Mouse (Mus musculus): ENCODE data around the gene Wdr83. TPM values are rescaled to one million over a fixed set of nuclear protein-coding genes. Genes with fewer than 3 reads are reported as not detected.
A peak's percentile ranks its signal among the peaks of the same experiment; 100 is the strongest.
"Not testable (repeated sequence)": the region's sequence is repeated elsewhere in the genome, so short reads cannot be mapped to it uniquely, and the experiment has no call there.

The Wdr83 gene
- polyA plus RNA-seq (2016; fragmentation: Nextera tagmentation; extraction: Ambion mirVana): 48.2 and 48.8 TPM in 2 replicates

- Histone ChIP-seq H3K27me3 (no peaks in the 10 kb centered on the region), H3K4me1 (peaks cover 41% of the 10 kb centered on the region), H3K27ac (peak within 1 kb of the TSS; percentile 60), H3K9ac (peak within 1 kb of the TSS; percentile 80), H3K4me3 (replicated peaks) (peak within 1 kb of the TSS; percentile 70), H3K4me2 (peak within 1 kb of the TSS; percentile 95), H3K36me3 (replicated peaks) (peaks cover 27% of the 10 kb centered on the region), H3K9me3 (no peaks in the 10 kb centered on the region)
- peak; percentile 42; the same call in 1 of the 2 replicates for ATAC-seq (ENCODE audit: low FRiP score)
- WGBS: 4% methylated on average over 9 of the region's 9 CpGs
Measured at GRCm38 (mm10) chr8:85081216-85081555, at the start of gene Wdr83. Gene Wdr83, minus strand, starts transcription at chr8:85081306.

DNA sequence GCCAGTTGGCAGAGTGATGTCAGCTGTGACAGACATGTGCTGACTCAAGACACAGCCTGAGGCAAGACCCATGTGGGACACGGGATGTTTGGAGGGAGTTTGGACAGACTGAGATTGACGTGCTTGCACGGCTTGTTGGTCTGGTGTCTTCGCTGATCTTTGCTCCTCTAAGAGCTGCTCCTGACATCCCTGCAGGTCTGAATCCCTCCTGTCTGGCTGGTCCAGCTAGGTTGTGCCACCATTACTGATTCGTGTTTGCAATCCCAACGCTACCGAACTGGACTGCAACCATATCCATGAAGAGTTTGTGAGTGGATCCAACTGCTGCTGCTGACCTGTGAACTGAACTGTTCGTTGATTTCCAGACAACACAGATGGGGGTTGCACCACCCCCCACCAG is 42.6 kb upstream of the Wdr83 start:
- Histone ChIP-seq H3K9ac (no peak overlapping the region), H3K36me3 (replicated peaks) (no peaks in the 10 kb centered on the region), H3K4me3 (replicated peaks) (no peak overlapping the region), H3K27me3 (0 out of 2 replicates have a peak, but pooled peaks cover 7% of the 10 kb centered on the region), H3K4me2 (no peak overlapping the region), H3K4me1 (peaks cover 4% of the 10 kb centered on the region; the same call in 1 of the 2 replicates), H3K27ac (no peak overlapping the region), H3K9me3 (no peaks in the 10 kb centered on the region)
- 94% methylated on average over 8 of the region's 8 CpGs for WGBS
- ATAC-seq (ENCODE audit: low FRiP score): no peak

DNA sequence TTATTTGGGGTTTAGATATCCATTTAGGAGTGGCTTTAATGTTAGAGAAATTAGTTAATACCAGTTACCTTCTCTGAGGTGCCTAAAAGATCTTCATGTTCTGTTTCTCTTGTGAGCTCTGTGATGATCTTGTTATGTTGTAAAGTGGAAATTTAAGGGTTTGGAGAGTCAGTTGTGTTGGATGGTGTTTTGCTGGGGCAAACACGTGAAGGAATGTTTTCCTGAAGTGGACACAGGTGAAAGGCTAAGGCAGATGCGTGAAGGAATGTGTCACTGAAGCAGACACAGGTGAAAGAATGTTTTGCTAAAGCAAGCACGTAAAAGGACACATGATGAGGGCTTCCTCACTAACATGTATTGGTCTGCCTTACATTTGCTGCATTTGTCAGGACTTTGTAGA is 41.9 kb upstream of the Wdr83 start, which contains the start of gene Zfp791:
Gene Zfp791 (minus strand): TSS at position 101 of the 400 bp plus-strand sequence.
- WGBS: 79% methylated on average over 3 of the region's 3 CpGs
- H3K36me3 ChIP-seq (replicated peaks): no peaks in the 10 kb centered on the region
- ATAC-seq (ENCODE audit: low FRiP score): no peak
- no peak within 1 kb of the TSS for H3K4me3 ChIP-seq (replicated peaks)
- H3K9ac ChIP-seq: no peak within 1 kb of the TSS
- H3K4me2 ChIP-seq: no peak within 1 kb of the TSS
- no peak within 1 kb of the TSS for H3K27ac ChIP-seq
- H3K27me3 ChIP-seq: 0 out of 2 replicates have a peak, but pooled peaks cover 7% of the 10 kb centered on the region
- H3K9me3 ChIP-seq: no peaks in the 10 kb centered on the region
- peaks cover 4% of the 10 kb centered on the region; the same call in 1 of the 2 replicates for H3K4me1 ChIP-seq

DNA sequence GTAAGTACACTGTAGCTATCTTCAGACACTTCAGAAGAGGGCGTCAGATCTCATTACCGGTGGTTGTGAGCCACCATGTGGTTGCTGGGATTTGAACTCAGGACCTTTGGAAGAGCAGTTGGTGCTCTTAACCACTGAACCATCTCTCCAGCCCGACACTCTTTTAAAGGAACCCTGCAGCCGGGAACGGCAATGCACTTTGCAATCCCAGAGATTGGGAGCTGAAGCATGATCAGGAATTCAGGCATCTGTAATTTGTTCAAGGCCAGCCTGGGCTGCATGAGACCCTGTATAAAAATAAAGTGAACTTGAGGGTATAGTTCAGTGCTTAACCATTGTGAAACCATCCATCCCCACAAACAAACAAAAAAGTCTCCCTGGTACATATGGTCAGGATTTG is 39.1 kb upstream of the Wdr83 start:
- H3K9me3 ChIP-seq; H3K4me1 ChIP-seq; H3K4me3 ChIP-seq (replicated peaks); H3K27me3 ChIP-seq; H3K36me3 ChIP-seq (replicated peaks); H3K27ac ChIP-seq; H3K9ac ChIP-seq; ATAC-seq (ENCODE audit: low FRiP score); H3K4me2 ChIP-seq: not testable (repeated sequence)
- 74% methylated on average over 5 of the region's 5 CpGs for WGBS

GRCm38 (mm10) chr8:85119052-85119981 is 38.2 kb upstream of the Wdr83 start:
- peak overlapping the region; percentile 77 for H3K4me2 ChIP-seq
- H3K36me3 ChIP-seq (replicated peaks): no peaks in the 10 kb centered on the region
- H3K4me3 ChIP-seq (replicated peaks): peak overlapping the region; percentile 60
- 8% methylated on average over 37 of the region's 37 CpGs for WGBS
- peak overlapping the region; percentile 67 for H3K9ac ChIP-seq
- H3K4me1 ChIP-seq: peaks cover 4% of the 10 kb centered on the region; the same call in 1 of the 2 replicates
- 0 out of 2 replicates have a peak, but pooled peaks cover 6% of the 10 kb centered on the region for H3K27me3 ChIP-seq
- ATAC-seq (ENCODE audit: low FRiP score): peak; percentile 83
- H3K9me3 ChIP-seq: no peaks in the 10 kb centered on the region
- 0 out of 2 replicates have a peak overlapping the region, but pooled peaks have one; percentile 31 for H3K27ac ChIP-seq

GRCm38 (mm10) chr8:85116984-85117383 is 35.9 kb upstream of the Wdr83 start:
- WGBS: 93% methylated on average over 7 of the region's 7 CpGs
- no peak overlapping the region for H3K27ac ChIP-seq
- no peak overlapping the region for H3K9ac ChIP-seq
- no peak overlapping the region for H3K4me3 ChIP-seq (replicated peaks)
- no peak overlapping the region for H3K4me2 ChIP-seq
- no peak for ATAC-seq (ENCODE audit: low FRiP score)
- no peaks in the 10 kb centered on the region for H3K9me3 ChIP-seq
- no peaks in the 10 kb centered on the region for H3K27me3 ChIP-seq
- H3K4me1 ChIP-seq: peaks cover 4% of the 10 kb centered on the region; the same call in 1 of the 2 replicates
- H3K36me3 ChIP-seq (replicated peaks): no peaks in the 10 kb centered on the region

- no peak overlapping the region for H3K4me3 ChIP-seq (replicated peaks)
- H3K9me3 ChIP-seq: no peaks in the 10 kb centered on the region
- peaks cover 3% of the 10 kb centered on the region for H3K36me3 ChIP-seq (replicated peaks)
- ATAC-seq (ENCODE audit: low FRiP score): no peak
- H3K27ac ChIP-seq: no peak overlapping the region
- no peak overlapping the region for H3K9ac ChIP-seq
- no peaks in the 10 kb centered on the region for H3K27me3 ChIP-seq
- WGBS: 77% methylated on average over 4 of the region's 4 CpGs
- no peak overlapping the region for H3K4me2 ChIP-seq
- H3K4me1 ChIP-seq: peaks cover 4% of the 10 kb centered on the region; the same call in 1 of the 2 replicates
Measured at GRCm38 (mm10) chr8:85115501-85115900, 34.4 kb upstream of the Wdr83 start.

- Histone ChIP-seq H3K4me3 (replicated peaks) (no peak overlapping the region), H3K9me3 (no peaks in the 10 kb centered on the region), H3K27me3 (no peaks in the 10 kb centered on the region), H3K36me3 (replicated peaks) (peaks cover 14% of the 10 kb centered on the region), H3K27ac (no peak overlapping the region), H3K9ac (no peak overlapping the region), H3K4me2 (no peak overlapping the region), H3K4me1 (no peaks in the 10 kb centered on the region)
- WGBS: 95% methylated on average over 10 of the region's 10 CpGs
- ATAC-seq (ENCODE audit: low FRiP score): no peak
Measured at GRCm38 (mm10) chr8:85113241-85113640, 32.1 kb upstream of the Wdr83 start.

DNA sequence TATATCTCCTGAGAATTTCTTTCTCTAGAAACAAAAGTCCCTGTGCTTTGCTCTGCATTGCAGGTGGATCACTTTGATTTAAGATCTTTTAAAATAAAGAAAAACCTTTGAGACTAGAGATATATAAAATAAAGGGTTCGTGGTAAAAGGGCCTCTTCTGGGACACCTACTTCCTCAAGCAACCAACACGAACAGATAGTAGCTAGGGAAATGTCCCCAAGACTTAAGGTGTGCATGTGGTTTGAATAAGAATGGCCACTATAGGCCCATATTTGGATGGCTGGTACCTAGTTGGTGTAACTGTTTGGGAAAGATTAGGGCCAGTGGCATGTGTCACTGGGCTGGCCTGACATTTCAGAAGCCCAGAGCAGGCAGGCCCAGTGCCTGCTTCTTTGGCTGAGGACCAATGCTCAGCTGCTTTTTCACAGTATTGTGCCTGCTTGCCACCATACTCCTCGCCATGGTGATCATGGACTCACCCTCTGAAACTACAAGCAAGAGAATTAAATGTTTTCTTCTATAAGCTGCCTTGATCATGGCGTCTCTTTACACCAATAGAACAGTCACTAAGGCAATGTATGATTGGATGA is 19.1 kb upstream of the Wdr83 start:
- 86% methylated on average over 4 of the region's 4 CpGs for WGBS
- Histone ChIP-seq H3K27me3 (no peaks in the 10 kb centered on the region), H3K9ac (no peak overlapping the region), H3K4me3 (replicated peaks) (no peak overlapping the region), H3K27ac (no peak overlapping the region), H3K4me1 (no peaks in the 10 kb centered on the region), H3K36me3 (replicated peaks) (peaks cover 35% of the 10 kb centered on the region), H3K4me2 (no peak overlapping the region), H3K9me3 (no peaks in the 10 kb centered on the region)
- ATAC-seq (ENCODE audit: low FRiP score): no peak

- ATAC-seq (ENCODE audit: low FRiP score): no peak
- WGBS: 96% methylated on average over 4 of the region's 4 CpGs
- no peaks in the 10 kb centered on the region for H3K9me3 ChIP-seq
- peaks cover 57% of the 10 kb centered on the region for H3K36me3 ChIP-seq (replicated peaks)
- H3K4me1 ChIP-seq: no peaks in the 10 kb centered on the region
- H3K9ac ChIP-seq: no peak overlapping the region
- H3K27ac ChIP-seq: no peak overlapping the region
- H3K4me2 ChIP-seq: no peak overlapping the region
- H3K4me3 ChIP-seq (replicated peaks): no peak overlapping the region
- no peaks in the 10 kb centered on the region for H3K27me3 ChIP-seq
Measured at GRCm38 (mm10) chr8:85096850-85097249, 15.7 kb upstream of the Wdr83 start.

GRCm38 (mm10) chr8:85096196-85096595 is 15.1 kb upstream of the Wdr83 start:
- 94% methylated on average over 16 of the region's 16 CpGs for WGBS
- no peak overlapping the region for H3K9ac ChIP-seq
- no peaks in the 10 kb centered on the region for H3K9me3 ChIP-seq
- peaks cover 60% of the 10 kb centered on the region for H3K36me3 ChIP-seq (replicated peaks)
- H3K4me3 ChIP-seq (replicated peaks): no peak overlapping the region
- H3K4me2 ChIP-seq: no peak overlapping the region
- ATAC-seq (ENCODE audit: low FRiP score): no peak
- H3K4me1 ChIP-seq: no peaks in the 10 kb centered on the region
- H3K27me3 ChIP-seq: no peaks in the 10 kb centered on the region
- H3K27ac ChIP-seq: no peak overlapping the region

GRCm38 (mm10) chr8:85095566-85095965 is 14.5 kb upstream of the Wdr83 start:
- Histone ChIP-seq H3K4me1 (no peaks in the 10 kb centered on the region), H3K4me2 (no peak overlapping the region)
- 90% methylated on average over 7 of the region's 7 CpGs for WGBS

More at GRCm38 (mm10) chr8:85095566-85095965, 14.5 kb upstream of the Wdr83 start:
- Histone ChIP-seq H3K36me3 (replicated peaks) (peaks cover 63% of the 10 kb centered on the region), H3K27ac (no peak overlapping the region), H3K4me3 (replicated peaks) (no peak overlapping the region), H3K27me3 (no peaks in the 10 kb centered on the region), H3K9me3 (no peaks in the 10 kb centered on the region), H3K9ac (no peak overlapping the region)
- ATAC-seq (ENCODE audit: low FRiP score): no peak

Measured in forebrain, embryonic 12.5 days (tissue).